Mouse (Mus musculus): ENCODE data around the gene Fam151b.

Fam151b gene

DNA sequence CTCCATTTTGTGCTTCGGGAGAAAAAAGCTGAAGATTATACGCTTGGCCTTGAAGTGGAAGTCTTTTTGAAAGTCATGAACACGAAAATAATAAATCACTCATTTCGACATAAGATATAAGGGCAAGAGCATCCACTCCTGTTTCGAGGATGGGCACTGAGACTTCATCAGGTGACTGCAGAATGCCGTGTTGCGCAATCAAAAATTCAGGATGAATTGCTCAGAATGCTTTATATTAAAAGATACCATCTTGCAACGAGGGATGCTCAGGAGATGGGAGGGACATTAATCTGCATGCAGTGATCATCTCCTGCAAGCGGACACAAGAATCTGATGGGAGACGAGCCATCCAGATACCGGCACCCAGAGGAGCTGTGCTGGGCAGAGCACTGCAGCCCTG is 64.2 kb downstream of the Fam151b start:
- no peak for DNase-seq (ENCODE audit: low read depth, low spot score)

DNA sequence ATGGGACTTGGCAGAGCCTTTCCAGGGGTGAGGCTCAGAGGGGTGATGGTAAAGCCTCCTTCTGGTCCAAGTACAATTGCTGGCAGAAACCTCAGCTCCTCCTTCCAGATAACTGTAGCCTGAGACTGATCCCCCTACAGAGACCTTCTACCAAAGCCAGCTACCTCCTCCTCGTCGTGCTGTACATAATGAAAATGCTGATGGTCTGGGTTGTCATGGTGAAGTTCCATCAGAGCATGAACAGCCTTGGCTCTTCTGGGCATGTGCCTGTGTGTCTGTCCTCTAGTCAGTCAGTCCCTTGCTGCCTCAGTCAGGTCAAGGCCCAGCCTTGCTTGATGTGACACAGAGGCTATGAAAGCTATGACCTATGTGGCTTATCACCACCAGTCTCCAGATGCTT is 73.3 kb downstream of the Fam151b start:
- DNase-seq (ENCODE audit: low read depth, low spot score): no peak

DNA sequence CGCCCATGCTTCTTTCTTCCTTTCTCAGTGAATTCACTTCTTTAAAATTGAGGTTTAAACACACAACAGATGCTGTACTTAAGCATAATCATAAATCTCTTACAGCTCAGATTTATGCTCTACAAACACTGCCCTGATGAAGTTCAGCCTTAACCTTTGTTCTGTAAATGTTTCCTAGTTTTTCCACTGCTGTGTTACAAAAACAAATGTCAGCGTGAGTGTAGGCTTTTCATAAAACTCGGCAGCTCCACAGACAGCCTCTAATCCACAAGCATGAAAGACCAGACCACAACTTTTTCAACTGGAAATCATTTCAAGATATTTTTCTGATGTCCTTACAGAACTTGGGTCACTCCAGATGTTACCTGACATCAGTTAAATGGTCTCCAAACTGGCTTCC is 80.3 kb downstream of the Fam151b start:
- DNase-seq (ENCODE audit: low read depth, low spot score): no peak

DNA sequence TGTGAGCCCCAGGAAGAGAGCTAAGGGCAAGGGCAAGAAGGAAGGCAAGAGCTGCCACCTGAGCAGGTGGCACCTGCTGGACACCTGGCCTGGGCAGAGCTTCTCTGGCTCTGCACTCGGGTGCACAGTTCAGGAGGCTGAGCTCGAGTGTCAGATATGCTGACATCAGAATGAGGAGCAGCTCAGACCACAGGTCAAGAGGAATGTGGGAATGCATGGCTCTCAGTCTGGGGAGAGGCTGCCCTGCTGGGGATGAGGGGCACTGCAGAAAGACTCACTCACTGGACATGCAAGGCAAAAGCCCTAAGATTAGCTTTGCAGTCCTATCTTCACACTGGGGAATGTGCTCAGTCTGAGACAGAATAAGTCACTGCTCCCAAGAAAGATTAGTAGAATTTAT is 81.8 kb downstream of the Fam151b start:
- no peak for DNase-seq (ENCODE audit: low read depth, low spot score)
